Mouse (Mus musculus) erythroblast, embryonic 14.5 days (primary cell): ENCODE measurements around the gene Arid3c.

Experiments
- GATA1 ChIP-seq: IDR thresholded peaks from 2 replicates; pipeline ENCODE4 v1.6.1; 2012; ENCODE audit warnings: low read length, inconsistent platforms, mixed read lengths
- TAL1 ChIP-seq: IDR thresholded peaks from 3 replicates; pipeline ENCODE4 v1.6.1; 2012; ENCODE audit warnings: low read length, inconsistent platforms, mixed read lengths

DNA sequence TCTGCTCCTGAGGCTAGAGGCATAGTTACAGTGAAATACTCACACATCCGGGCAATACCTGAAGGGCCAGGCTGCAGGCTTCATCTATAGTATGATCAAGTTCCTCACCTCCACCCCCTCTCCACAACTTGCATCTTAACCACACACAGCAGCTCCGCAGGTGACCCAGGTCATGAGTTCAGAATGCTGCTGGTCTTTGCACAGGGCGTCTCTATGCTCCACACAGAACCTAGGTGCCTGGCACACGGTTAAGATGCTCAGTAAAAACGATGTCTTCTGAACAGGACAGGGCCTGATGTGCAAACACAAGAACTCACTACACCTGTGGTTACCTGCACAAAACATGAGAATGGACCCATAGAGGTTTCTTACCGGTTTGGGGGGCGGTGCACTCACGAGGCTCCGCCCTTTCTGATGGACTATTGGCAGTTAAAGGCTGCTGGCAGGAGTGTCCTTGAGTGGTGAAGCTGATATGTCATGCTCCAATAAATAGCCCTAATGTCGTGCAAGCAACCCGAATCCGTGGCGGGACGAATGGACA, 23.9 kb upstream of the Arid3c start, which contains the start of gene Galt:
- TF ChIP-seq GATA1 (no peak), TAL1 (no peak)
